Mouse (Mus musculus) left cerebral cortex, adult 8-10 months (tissue): ENCODE data around the gene Ess2. TPM values are rescaled to one million over a fixed set of nuclear protein-coding genes. Genes with fewer than 3 reads are reported as not detected.
"Not testable (repeated sequence)": the region's sequence is repeated elsewhere in the genome, so short reads cannot be mapped to it uniquely, and the experiment has no call there.

ENCODE experiments used
- DNase-seq, 2 experiments: peaks; one replicate each; pipeline ENCODE4 v3.0.0; 2022; ENCODE audit warnings: low spot score in 2 of 2
- total RNA-seq, 4 experiments: library from RNA; stranded (reverse); gene quantifications; 2 replicates each; pipeline ENCODE4 v1.2.4; 2022

The Ess2 gene
- total RNA-seq, result 10 to 100 TPM; 27.0 to 34.5 (median 32.0) TPM

- peak; percentile 81 to 92 for DNase-seq
Measured at GRCm38 (mm10) chr16:17911052-17911595, at the start of gene Ess2. TSS of gene Ess2 (minus strand) at chr16:17911348.

DNA sequence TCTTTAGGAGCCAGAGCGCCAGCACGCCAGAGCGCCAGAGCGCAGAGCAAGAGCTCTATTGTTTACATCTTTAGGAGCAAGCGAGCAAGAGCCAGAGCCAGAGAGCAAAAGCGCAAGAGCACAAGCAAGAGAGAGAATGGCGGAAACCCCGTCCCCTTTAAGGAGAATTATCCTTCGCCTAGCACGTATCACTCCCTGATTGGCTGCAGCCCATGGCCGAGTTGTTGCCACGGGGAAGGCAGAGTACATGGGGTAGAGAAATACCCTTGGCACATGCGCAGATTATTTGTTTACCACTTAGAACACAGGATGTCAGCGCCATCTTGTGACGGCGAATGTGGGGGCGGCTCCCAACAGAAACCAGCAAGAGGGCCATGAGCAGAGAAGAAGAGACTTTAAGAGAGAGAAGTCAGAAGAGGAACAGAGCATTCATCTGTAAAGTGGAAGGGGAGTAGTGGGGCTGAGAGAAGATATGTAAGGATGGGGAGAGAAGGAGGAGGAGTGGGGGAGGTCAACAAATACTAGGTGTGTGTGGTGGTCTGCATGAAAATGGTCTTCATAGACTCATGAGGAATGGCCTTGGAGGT, 45.0 kb upstream of the Ess2 start:
- DNase-seq, result not testable (repeated sequence)

- no peak for DNase-seq
Measured at GRCm38 (mm10) chr16:17951618-17952017, 40.5 kb upstream of the Ess2 start.

DNA sequence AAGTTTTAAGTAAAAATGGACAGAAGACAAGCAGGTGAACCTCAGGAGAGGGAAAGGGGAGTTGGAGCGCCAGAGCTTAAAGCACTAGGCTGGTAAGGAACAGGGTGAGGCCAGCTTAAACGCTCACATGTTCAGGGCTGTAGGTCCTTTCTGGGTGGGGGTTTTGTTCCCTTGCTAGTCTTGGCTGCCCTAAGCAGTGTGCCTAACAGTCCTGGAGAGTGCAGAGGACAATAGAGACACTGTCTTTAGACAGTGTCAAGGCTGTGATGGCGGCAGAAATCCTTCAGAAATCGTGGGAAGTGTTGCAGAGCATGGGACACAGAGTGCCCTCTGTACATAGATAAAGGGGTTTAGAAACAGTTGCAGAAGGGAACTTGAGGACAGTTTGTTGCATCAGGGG, 38.9 kb upstream of the Ess2 start:
- no peak for DNase-seq

GRCm38 (mm10) chr16:17949421-17949877, 38.3 kb upstream of the Ess2 start:
- DNase-seq, result no peak

DNA sequence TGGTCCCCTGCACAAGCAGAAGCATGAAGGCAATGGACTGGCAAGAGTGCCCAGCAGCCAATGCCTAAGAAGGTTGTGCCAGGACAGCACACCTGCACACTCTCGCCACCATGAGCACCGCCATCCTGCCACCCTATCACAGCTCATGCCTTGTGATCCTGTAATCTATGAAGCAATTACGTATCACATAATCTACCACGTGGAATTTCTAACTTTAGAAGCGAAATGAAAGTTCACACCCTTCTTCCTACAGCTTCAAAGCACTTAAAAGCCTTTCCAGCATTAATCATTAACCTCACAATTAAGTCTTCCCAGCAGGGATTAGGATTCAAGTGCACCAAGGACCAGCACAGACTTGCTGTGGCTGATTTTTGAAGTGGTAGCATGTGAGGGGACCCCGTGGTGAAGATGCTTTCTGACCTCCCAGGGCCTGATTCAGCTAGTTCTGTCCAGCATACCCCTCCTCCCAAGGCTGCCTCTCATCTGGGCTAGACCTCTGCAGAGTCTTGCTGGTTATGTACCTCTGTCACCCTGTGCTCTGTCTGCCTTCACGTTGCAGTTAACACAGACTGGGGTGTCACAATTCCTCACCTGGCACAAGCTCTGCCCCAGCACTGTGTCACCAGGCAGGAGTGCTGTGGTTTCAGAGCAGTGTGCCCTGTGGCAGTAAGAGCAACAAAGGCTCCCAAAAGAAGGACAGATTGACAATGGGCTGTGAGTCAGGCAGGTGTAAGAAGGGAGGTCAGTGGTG, 34.1 kb upstream of the Ess2 start:
- DNase-seq, result no peak

GRCm38 (mm10) chr16:17943466-17943865, 32.3 kb upstream of the Ess2 start:
- no peak for DNase-seq

GRCm38 (mm10) chr16:17939255-17939751, 28.2 kb upstream of the Ess2 start:
- no peak for DNase-seq

GRCm38 (mm10) chr16:17938821-17939220, 27.7 kb upstream of the Ess2 start:
- no peak for DNase-seq

- DNase-seq, result no peak
Measured at GRCm38 (mm10) chr16:17938187-17938586, 27.0 kb upstream of the Ess2 start.

DNA sequence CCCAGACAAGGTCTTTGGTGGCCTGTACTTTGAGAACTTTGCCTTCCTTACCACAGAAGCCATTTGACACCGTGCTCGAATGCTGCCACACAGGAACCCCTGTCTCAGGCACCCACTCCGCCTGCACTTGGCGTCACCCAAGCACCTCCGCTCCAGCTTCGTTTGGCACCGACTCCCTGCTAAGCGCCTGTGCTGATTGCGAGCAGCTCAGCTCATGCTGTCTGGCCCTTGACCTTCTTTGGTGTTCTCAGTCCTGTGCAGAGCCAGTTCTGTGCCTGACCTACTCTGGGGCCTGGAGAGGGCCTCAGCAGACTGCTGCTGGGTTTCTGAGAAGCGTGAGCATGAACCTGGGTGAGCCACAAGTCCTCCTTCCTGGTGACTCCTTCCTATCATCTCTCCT, 25.6 kb upstream of the Ess2 start:
- no peak for DNase-seq

GRCm38 (mm10) chr16:17934445-17934910, 23.3 kb upstream of the Ess2 start:
- no peak for DNase-seq

DNA sequence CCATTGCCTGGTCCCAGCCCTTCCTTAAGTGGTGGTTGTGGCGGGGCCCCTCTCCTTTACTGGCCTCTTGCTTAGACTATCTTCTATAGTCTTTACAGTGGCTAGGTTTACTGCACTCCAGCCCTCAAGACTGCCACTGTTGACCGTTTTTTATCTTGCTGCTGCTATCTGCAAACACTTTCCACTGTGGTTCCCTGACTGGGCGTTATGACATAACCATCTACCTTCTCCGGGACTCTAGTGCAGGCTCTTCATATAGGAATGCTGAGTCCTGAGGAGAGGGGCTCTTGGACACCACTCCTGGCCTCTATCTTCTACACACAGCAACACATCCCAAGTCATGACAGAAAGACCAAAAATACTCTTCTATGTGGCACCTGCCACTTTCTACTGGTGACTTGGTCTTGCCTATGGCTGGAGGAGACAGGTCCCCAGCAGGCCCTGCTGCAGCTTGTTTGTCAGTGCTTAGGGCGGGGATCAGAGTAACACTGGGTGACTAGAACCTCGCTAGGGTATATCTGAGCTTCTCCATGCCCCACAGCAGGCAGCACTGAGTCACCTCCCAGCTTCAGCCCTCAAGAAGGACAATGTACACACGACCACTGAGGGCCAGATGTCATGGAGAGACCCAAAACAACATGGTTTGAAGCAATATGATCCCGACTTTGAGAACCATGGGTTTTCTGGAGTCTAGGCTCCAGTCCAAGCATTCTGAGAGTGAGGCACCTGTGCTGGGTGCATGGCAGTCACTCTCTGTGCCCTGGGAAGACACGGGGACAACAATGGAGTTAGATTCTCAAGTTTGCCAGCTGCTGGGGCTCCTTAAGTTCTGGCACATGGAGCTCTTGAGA, 22.7 kb upstream of the Ess2 start:
- no peak for DNase-seq

GRCm38 (mm10) chr16:17931906-17932460, 20.8 kb upstream of the Ess2 start:
- DNase-seq, result no peak

DNA sequence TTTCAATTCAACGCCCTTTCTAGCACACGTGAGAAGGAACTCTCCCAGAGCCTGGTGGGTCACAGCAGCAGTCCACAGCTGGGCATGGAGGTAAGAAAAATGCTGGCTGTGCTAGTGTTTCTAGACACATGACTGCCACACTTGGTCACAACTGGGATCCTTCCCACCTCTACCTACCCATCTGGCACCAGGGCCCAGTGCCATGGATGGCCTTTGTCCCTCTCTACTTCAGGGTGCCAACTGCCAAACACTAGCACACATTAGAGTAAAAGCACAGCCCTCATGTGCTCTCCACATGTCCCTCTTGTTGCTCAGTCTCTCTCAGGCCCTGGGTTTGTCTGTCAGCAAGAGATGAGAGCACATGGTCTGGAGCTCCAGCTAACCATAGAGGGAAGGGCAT, 18.5 kb upstream of the Ess2 start:
- DNase-seq, result no peak

GRCm38 (mm10) chr16:17929211-17929610, 18.1 kb upstream of the Ess2 start:
- DNase-seq, result no peak

- DNase-seq, result peak in 1 of 2 experiments; percentile 39
Measured at GRCm38 (mm10) chr16:17928627-17929104, 17.5 kb upstream of the Ess2 start.

GRCm38 (mm10) chr16:17928087-17928580, 17.0 kb upstream of the Ess2 start, which contains the start of gene Slc25a1:
TSS of gene Slc25a1 (minus strand) at chr16:17928219.
- peak; percentile 66 to 89 for DNase-seq

DNA sequence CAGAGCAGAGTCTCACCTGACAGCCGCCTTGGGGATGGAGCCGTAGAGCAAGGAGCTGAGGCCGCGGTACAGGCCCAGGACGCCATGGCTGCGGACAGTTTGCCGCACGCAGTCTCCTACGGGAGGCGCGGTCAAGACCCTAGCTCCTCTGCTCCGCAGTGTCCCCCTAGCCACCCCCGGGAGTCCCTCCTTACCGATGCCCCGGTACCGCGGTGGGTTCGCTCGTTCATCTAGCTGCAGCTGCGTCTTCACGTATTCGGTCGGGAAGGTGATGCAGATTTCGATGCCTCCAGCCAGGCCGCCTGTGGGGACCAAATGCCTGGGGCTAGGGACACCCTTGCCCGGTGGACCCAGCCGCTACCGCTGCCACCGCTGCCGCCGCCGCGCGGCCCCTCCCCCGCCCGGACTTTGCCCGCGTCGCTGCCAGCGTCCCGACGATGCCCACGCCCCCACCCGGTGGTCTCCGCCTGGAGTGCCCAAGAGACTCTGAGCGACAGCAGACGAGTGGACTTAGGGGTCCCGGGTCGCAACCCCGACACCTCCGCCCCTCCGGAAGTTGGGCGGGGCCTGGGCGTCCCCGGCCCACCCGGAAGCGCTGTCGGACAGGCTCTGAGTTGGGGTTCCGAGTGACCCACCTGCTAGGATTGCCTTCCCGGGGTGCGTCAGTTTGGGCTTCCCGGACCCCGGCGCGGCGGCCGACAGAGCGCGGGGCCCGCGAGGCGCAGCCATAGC, 16.4 kb upstream of the Ess2 start:
- no peak for DNase-seq

- no peak for DNase-seq
Measured at GRCm38 (mm10) chr16:17922163-17922538, 11.0 kb upstream of the Ess2 start.
